Mouse (Mus musculus): ENCODE measurements around the gene Trim62. TPM values are rescaled to one million over a fixed set of nuclear protein-coding genes. Genes with fewer than 3 reads are reported as not detected.

Gene Trim62
- polyA plus RNA-seq, 1 experiment, result 3.8 TPM

- no peak overlapping the region for H3K4me3 ChIP-seq (ENCODE audit: insufficient read depth, low read length)
- no peak overlapping the region for H3K27ac ChIP-seq (ENCODE audit: insufficient read depth, low read length)
- no peak for TF ChIP-seq POLR2A (IDR thresholded peaks at IDR 0.05; ENCODE audit: low read depth, low read length)
- TF ChIP-seq CTCF (IDR thresholded peaks at IDR 0.05; ENCODE audit: borderline replicate concordance, insufficient read depth, low read length), result no peak
- H3K4me1 ChIP-seq (ENCODE audit: control insufficient read depth, insufficient read depth, low read length), result no peaks in the 10 kb centered on the region
Measured at GRCm38 (mm10) chr4:128948137-128948674, 64.8 kb downstream of the Trim62 start.

- Histone ChIP-seq H3K4me3 (ENCODE audit: insufficient read depth, low read length) (no peak overlapping the region), H3K4me1 (ENCODE audit: control insufficient read depth, insufficient read depth, low read length) (no peaks in the 10 kb centered on the region), H3K27ac (ENCODE audit: insufficient read depth, low read length) (no peak overlapping the region)
- no peak for TF ChIP-seq CTCF (IDR thresholded peaks at IDR 0.05; ENCODE audit: borderline replicate concordance, insufficient read depth, low read length)
- TF ChIP-seq POLR2A (IDR thresholded peaks at IDR 0.05; ENCODE audit: low read depth, low read length), result no peak
Measured at GRCm38 (mm10) chr4:128949470-128950005, 66.2 kb downstream of the Trim62 start.

GRCm38 (mm10) chr4:128950461-128950860 lies 67.1 kb downstream of the Trim62 start:
- Histone ChIP-seq H3K4me1 (ENCODE audit: control insufficient read depth, insufficient read depth, low read length) (no peaks in the 10 kb centered on the region), H3K4me3 (ENCODE audit: insufficient read depth, low read length) (no peak overlapping the region), H3K27ac (ENCODE audit: insufficient read depth, low read length) (no peak overlapping the region)
- TF ChIP-seq POLR2A (IDR thresholded peaks at IDR 0.05; ENCODE audit: low read depth, low read length) (0 out of 2 replicates have a peak, but pooled peaks have one; percentile 12), CTCF (IDR thresholded peaks at IDR 0.05; ENCODE audit: borderline replicate concordance, insufficient read depth, low read length) (no peak)

GRCm38 (mm10) chr4:128953851-128954250 lies 70.5 kb downstream of the Trim62 start:
- no peak overlapping the region for H3K4me3 ChIP-seq (ENCODE audit: insufficient read depth, low read length)
- TF ChIP-seq POLR2A (IDR thresholded peaks at IDR 0.05; ENCODE audit: low read depth, low read length) (no peak), CTCF (IDR thresholded peaks at IDR 0.05; ENCODE audit: borderline replicate concordance, insufficient read depth, low read length) (no peak)
- H3K4me1 ChIP-seq (ENCODE audit: control insufficient read depth, insufficient read depth, low read length), result peaks cover 12% of the 10 kb centered on the region
- no peak overlapping the region for H3K27ac ChIP-seq (ENCODE audit: insufficient read depth, low read length)

GRCm38 (mm10) chr4:128957155-128957911 lies 74.0 kb downstream of the Trim62 start:
- Histone ChIP-seq H3K27ac (ENCODE audit: insufficient read depth, low read length) (peak overlapping the region; percentile 39), H3K4me1 (ENCODE audit: control insufficient read depth, insufficient read depth, low read length) (peaks cover 18% of the 10 kb centered on the region), H3K4me3 (ENCODE audit: insufficient read depth, low read length) (no peak overlapping the region)
- TF ChIP-seq POLR2A (IDR thresholded peaks at IDR 0.05; ENCODE audit: low read depth, low read length), result peak; percentile 30; the same call in 1 of the 2 replicates
- TF ChIP-seq CTCF (IDR thresholded peaks at IDR 0.05; ENCODE audit: borderline replicate concordance, insufficient read depth, low read length), result peak; percentile 22; the same call in 1 of the 2 replicates

GRCm38 (mm10) chr4:128958156-128958555 lies 74.8 kb downstream of the Trim62 start:
- Histone ChIP-seq H3K4me1 (ENCODE audit: control insufficient read depth, insufficient read depth, low read length) (peaks cover 18% of the 10 kb centered on the region), H3K27ac (ENCODE audit: insufficient read depth, low read length) (peak overlapping the region; percentile 39), H3K4me3 (ENCODE audit: insufficient read depth, low read length) (no peak overlapping the region)
- TF ChIP-seq CTCF (IDR thresholded peaks at IDR 0.05; ENCODE audit: borderline replicate concordance, insufficient read depth, low read length) (no peak), POLR2A (IDR thresholded peaks at IDR 0.05; ENCODE audit: low read depth, low read length) (no peak)

- Histone ChIP-seq H3K4me1 (ENCODE audit: control insufficient read depth, insufficient read depth, low read length) (peaks cover 18% of the 10 kb centered on the region), H3K27ac (ENCODE audit: insufficient read depth, low read length) (peak overlapping the region; percentile 16; the same call in 1 of the 2 replicates), H3K4me3 (ENCODE audit: insufficient read depth, low read length) (no peak overlapping the region)
- no peak for TF ChIP-seq CTCF (IDR thresholded peaks at IDR 0.05; ENCODE audit: borderline replicate concordance, insufficient read depth, low read length)
- no peak for TF ChIP-seq POLR2A (IDR thresholded peaks at IDR 0.05; ENCODE audit: low read depth, low read length)
Measured at GRCm38 (mm10) chr4:128958849-128959248, 75.5 kb downstream of the Trim62 start.

- Histone ChIP-seq H3K4me1 (ENCODE audit: control insufficient read depth, insufficient read depth, low read length) (peaks cover 18% of the 10 kb centered on the region), H3K4me3 (ENCODE audit: insufficient read depth, low read length) (no peak overlapping the region), H3K27ac (ENCODE audit: insufficient read depth, low read length) (no peak overlapping the region)
- TF ChIP-seq CTCF (IDR thresholded peaks at IDR 0.05; ENCODE audit: borderline replicate concordance, insufficient read depth, low read length), result no peak
- TF ChIP-seq POLR2A (IDR thresholded peaks at IDR 0.05; ENCODE audit: low read depth, low read length), result no peak
Measured at GRCm38 (mm10) chr4:128959676-128960075, 76.3 kb downstream of the Trim62 start.

Other genes starting within 250 kb of the Trim62 start
- gene Phc2, start 228.9 kb upstream of the Trim62 start, polyA plus RNA-seq (2011; ENCODE audit: insufficient read length, low read depth, missing spikeins), result 69.9 and 73.2 TPM in 2 replicates
- 0.40 TPM in 1 of 2 replicates, not detected in the other for gene A3galt2, start 128.2 kb upstream of the Trim62 start, polyA plus RNA-seq (2011; ENCODE audit: insufficient read length, low read depth, missing spikeins)
- gene Zfp362, start 77.5 kb upstream of the Trim62 start, polyA plus RNA-seq (2011; ENCODE audit: insufficient read length, low read depth, missing spikeins), result 22.1 and 26.3 TPM in 2 replicates
- 29.0 and 37.5 TPM in 2 replicates for gene Azin2, start 78.9 kb downstream of the Trim62 start, polyA plus RNA-seq (2011; ENCODE audit: insufficient read length, low read depth, missing spikeins)
- gene Ak2, start 108.4 kb downstream of the Trim62 start, polyA plus RNA-seq (2011; ENCODE audit: insufficient read length, low read depth, missing spikeins), result 95.5 and 107 TPM in 2 replicates
- 49.7 and 62.6 TPM in 2 replicates for gene Rnf19b, start 174.7 kb downstream of the Trim62 start, polyA plus RNA-seq (2011; ENCODE audit: insufficient read length, low read depth, missing spikeins)
- not detected in 2 replicates for gene Tmem54, start 222.0 kb downstream of the Trim62 start, polyA plus RNA-seq (2011; ENCODE audit: insufficient read length, low read depth, missing spikeins)
- gene Hpca, start 238.5 kb downstream of the Trim62 start, polyA plus RNA-seq (2011; ENCODE audit: insufficient read length, low read depth, missing spikeins), result not detected in 2 replicates